8 mouse cellular contexts compared by ENCODE assay signal in the genomic region with DNA sequence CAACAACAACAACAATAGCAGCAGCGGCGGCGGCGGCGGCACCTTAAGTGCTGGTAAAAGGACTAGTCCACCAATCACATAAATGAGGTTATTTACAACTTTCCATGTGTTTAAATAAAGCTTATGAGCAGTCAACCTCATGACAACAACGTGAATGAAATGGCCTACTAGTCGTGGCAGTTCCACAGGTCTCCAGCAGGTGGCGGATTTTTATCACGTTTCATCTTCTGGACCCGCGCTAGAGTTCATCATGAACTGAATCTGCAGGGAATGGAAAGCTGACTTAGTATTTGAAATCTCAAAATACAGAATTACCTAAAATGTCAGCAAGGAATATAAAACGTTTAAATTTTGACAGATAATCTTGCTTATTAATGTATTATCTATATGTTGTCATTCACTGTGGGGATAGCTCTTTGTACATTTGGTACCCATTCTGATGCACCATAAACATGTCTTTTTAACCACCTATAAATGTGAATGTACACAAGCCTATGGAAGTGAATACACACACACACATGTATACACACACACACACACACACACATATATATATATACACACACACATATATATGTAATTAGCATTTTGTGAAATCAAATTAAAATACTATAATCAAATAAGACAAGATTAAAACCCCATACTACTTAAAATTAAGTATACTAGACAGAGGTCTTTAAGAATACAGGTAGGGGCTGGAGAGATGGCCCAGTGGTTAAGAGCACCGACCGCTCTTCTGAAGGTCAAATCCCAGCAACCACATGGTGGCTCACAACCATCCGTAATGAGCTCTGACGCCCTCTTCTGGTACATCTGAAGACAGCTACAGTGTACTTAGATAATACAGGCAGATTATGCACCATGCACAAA. TPM values are rescaled to one million over a fixed set of nuclear protein-coding genes. Genes with fewer than 3 reads are reported as not detected.
DNase-seq lines count a peak whose midpoint lies in the region; TF ChIP-seq lines count a peak whose summit lies in the region.

No protein-coding gene starts in this region.

- no peak overlapping the region for H3K9ac ChIP-seq in liver, adult 2 months (ENCODE audit: low read depth, low read length)

- WGBS in liver, adult 2 months, result 49% methylated on average over 16 of the region's 16 CpGs

- H3K27ac ChIP-seq in gastrocnemius, adult 2 months, result no peak overlapping the region
- no peak overlapping the region for H3K27ac ChIP-seq in liver, adult 2 months (replicated peaks; ENCODE audit: insufficient read depth, low read depth, low read length)

- intact Hi-C loops in gastrocnemius, adult 2 months (cut with DNase I), result loop anchor here (1.0 to 10.0 kb wide), 3 partner anchors 40 to 1075 kb away; no protein-coding TSS in a partner anchor

- H3K4me3 ChIP-seq in gastrocnemius, adult 2 months, result no peak overlapping the region
- no peak overlapping the region for H3K4me3 ChIP-seq in liver, adult 2 months (ENCODE audit: insufficient read depth, low read depth, low read length)

- no peaks in the 10 kb centered on the region for H3K4me1 ChIP-seq in liver, adult 2 months (ENCODE audit: control insufficient read depth, insufficient read depth, low read length)

- H3K36me3 ChIP-seq in liver, adult 2 months (ENCODE audit: control insufficient read depth, insufficient read depth, low read length), result peaks cover 8% of the 10 kb centered on the region; the same call in 1 of the 2 replicates
- H3K36me3 ChIP-seq in splenic B cell, adult 2 months (ENCODE audit: control insufficient read depth, insufficient read depth, low read length, poor library complexity, severe bottlenecking), result no peaks in the 10 kb centered on the region

- peak; percentile 71 for DNase-seq in A20 (ENCODE audit: low read depth, low spot score)
- peak; percentile 81 for DNase-seq in R1 (ENCODE audit: low read depth, low spot score)
- DNase-seq in cerebellum, postnatal 14 days, result peak; percentile 86 to 89
- peak; percentile 72 for DNase-seq in gastrocnemius, adult 2 months
- DNase-seq in kidney, adult 8-10 months, result peak; percentile 45 to 78
- DNase-seq in liver, adult 2 months (ENCODE audit: extremely low read depth, low read depth, low spot score), result peak; percentile 52
- DNase-seq in naive thymus-derived CD4-positive, alpha-beta T cell, adult 2 months (ENCODE audit: low read depth), result peak; percentile 88
- DNase-seq in splenic B cell, adult 2 months (ENCODE audit: low read depth, low spot score), result peak; percentile 82

- TF ChIP-seq CTCF in gastrocnemius, adult 2 months (IDR thresholded peaks at IDR 0.05), result peak; percentile 95
- TF ChIP-seq CTCF in liver, adult 2 months (IDR thresholded peaks at IDR 0.05; ENCODE audit: low read depth, low read length), result peak; percentile 69

- H3K79me2 ChIP-seq in liver, adult 2 months (ENCODE audit: control insufficient read depth, insufficient read depth, low read length), result no peaks in the 10 kb centered on the region

- no peaks in the 10 kb centered on the region for H3K27me3 ChIP-seq in liver, adult 2 months (ENCODE audit: control insufficient read depth, insufficient read depth, low read length)
- no peaks in the 10 kb centered on the region for H3K27me3 ChIP-seq in splenic B cell, adult 2 months (ENCODE audit: control insufficient read depth, insufficient read depth, low read length, poor library complexity, severe bottlenecking)

- no peak for TF ChIP-seq POLR2A in liver, adult 2 months (IDR thresholded peaks at IDR 0.05; ENCODE audit: extremely low read depth, insufficient read depth, low read length)

RNA-seq across cellular contexts. Expression of gene Dnajc3, which starts 49.1 kb away (rescaled TPM):
- total RNA-seq in gastrocnemius, adult 2 months (2021), result 10 to 100 TPM; 18.3 to 25.0 TPM
- 155 and 159 TPM in 2 replicates for total RNA-seq in liver, adult 2 months (2014; rRNA removed)
- 32.4 and 40.2 TPM in 2 replicates for polyA plus RNA-seq in liver, adult 2 months (2012; rRNA removed)
